Mouse (Mus musculus) lung, embryonic 14.5 days (tissue): ENCODE results near the gene Steap3. TPM values are rescaled to one million over a fixed set of nuclear protein-coding genes. Genes with fewer than 3 reads are reported as not detected.
A peak's percentile ranks its signal among the peaks of the same experiment; 100 is the strongest.
"Not testable (repeated sequence)": the region's sequence is repeated elsewhere in the genome, so short reads cannot be mapped to it uniquely, and the experiment has no call there.

ENCODE experiments used
- ATAC-seq: fragments of 200-750 bp; cut with Nextera tagmentation; 2 replicates; pipeline ENCODE4 v1.8.0; 2017; ENCODE audit warnings: mild to moderate bottlenecking, moderate TSS enrichment, moderate library complexity; ENCODE audit not compliant: insufficient read depth
- DNase-seq: peaks from one replicate; pipeline ENCODE4 v3.0.0-alpha.2; 2015
- H3K27ac ChIP-seq: fragments of 300-500 bp; sonication (generic); 2 replicates; pipeline ENCODE4 v1.5.1; 2014; ENCODE audit warnings: low read depth, mild to moderate bottlenecking, moderate library complexity
- H3K27me3 ChIP-seq: fragments of 300-500 bp; sonication (generic); 2 replicates; pipeline ENCODE4 v1.6.1; 2014; ENCODE audit warnings: low read length, control low read depth; ENCODE audit not compliant: insufficient read depth
- H3K36me3 ChIP-seq: fragments of 300-500 bp; sonication (generic); 2 replicates; pipeline ENCODE4 v1.6.1; 2014; ENCODE audit warnings: control low read depth; ENCODE audit not compliant: insufficient read depth
- H3K4me1 ChIP-seq: fragments of 300-500 bp; sonication (generic); 2 replicates; pipeline ENCODE4 v1.6.1; 2014; ENCODE audit warnings: antibody characterized with exemption, control low read depth; ENCODE audit not compliant: insufficient read depth
- H3K4me2 ChIP-seq: fragments of 300-500 bp; sonication (generic); 2 replicates; pipeline ENCODE4 v1.6.1; 2014; ENCODE audit warnings: mild to moderate bottlenecking
- H3K4me3 ChIP-seq: fragments of 300-500 bp; sonication (generic); 2 replicates; pipeline ENCODE4 v1.5.1; 2014; ENCODE audit warnings: low read depth, low read length
- H3K9ac ChIP-seq: fragments of 300-500 bp; sonication (generic); 2 replicates; pipeline ENCODE4 v1.6.1; 2014
- H3K9me3 ChIP-seq: fragments of 300-500 bp; sonication (generic); 2 replicates; pipeline ENCODE4 v1.6.1; 2016; ENCODE audit warnings: low read depth, low read length, control low read depth
- CTCF ChIP-seq: IDR thresholded peaks from 2 replicates; pipeline ENCODE4 v1.5.1; 2016; ENCODE audit warnings: antibody characterized with exemption, low read depth
- WGBS: fragments of 180-500 bp; shearing (Covaris S2); extraction: QIAGEN DNeasy Blood & Tissue Kit; methylation state at CpG from one replicate; pipeline ENCODE4 v1.1.7; 2014; 5-methylcytosine and 5-hydroxymethylcytosine counted together
- polyA plus RNA-seq: library from polyadenylated mRNA; unstranded; fragments of >200 nt; fragmentation: Nextera tagmentation; extraction: Ambion mirVana; gene quantifications from 2 replicates; pipeline ENCODE4 v1.2.1, GENCODE M21; 2014

Steap3 gene
- polyA plus RNA-seq, 1 experiment from 2014 or later: 2.9 TPM

DNA sequence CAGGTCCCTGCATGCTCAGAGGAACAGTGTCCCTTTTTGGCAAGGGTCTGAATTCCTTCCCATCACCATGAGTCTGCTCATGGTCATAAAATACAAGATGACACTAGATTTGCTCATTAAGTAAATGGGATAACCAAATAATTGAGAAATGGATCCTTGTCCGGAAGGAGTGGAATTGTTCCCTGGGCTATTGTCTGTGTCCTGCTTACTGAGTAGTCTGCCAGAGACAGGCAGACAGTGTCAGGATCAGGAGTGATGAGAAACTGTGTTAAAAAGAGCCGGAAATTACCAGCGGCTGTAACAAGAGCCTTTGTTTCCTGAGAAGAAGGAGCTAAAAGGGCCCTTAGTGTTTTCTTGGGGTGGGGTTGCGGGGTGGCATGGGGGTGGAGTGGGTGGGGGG is 15.2 kb upstream of the Steap3 start:
- Histone ChIP-seq H3K4me3 (no peak overlapping the region), H3K4me1 (no peaks in the 10 kb centered on the region), H3K36me3 (no peaks in the 10 kb centered on the region), H3K4me2 (no peak overlapping the region), H3K9me3 (no peaks in the 10 kb centered on the region), H3K27ac (no peak overlapping the region), H3K27me3 (no peaks in the 10 kb centered on the region), H3K9ac (no peak overlapping the region)
- DNase-seq: no peak
- WGBS: 46% methylated on average over 4 of the region's 4 CpGs
- no peak for ATAC-seq
- no peak for TF ChIP-seq CTCF

DNA sequence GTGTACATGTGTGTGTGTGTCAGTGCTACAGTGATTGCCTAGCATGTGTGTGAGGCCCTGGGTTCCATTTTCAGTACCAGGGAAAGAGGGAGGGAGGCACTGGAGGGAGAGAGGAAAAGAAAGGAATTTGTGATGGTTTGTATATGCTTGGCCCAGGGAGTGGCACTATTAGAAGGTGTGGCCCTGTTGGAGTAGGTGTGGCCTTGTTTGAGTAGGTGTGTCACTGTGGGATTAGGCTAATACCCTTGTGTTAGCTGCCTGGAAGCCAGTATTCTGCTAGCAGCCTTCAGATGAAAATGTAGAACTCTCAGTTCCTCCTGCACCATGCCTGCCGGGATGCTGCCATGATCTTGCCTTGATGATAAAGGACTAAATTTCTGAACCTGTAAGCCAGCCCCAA is 3.6 kb upstream of the Steap3 start:
- not testable (repeated sequence) for H3K9me3 ChIP-seq, H3K27me3 ChIP-seq, H3K9ac ChIP-seq, H3K4me2 ChIP-seq, ATAC-seq, H3K4me1 ChIP-seq, H3K27ac ChIP-seq, H3K4me3 ChIP-seq, DNase-seq, H3K36me3 ChIP-seq
- WGBS: 79% methylated on average over 1 of the region's 1 CpGs

DNA sequence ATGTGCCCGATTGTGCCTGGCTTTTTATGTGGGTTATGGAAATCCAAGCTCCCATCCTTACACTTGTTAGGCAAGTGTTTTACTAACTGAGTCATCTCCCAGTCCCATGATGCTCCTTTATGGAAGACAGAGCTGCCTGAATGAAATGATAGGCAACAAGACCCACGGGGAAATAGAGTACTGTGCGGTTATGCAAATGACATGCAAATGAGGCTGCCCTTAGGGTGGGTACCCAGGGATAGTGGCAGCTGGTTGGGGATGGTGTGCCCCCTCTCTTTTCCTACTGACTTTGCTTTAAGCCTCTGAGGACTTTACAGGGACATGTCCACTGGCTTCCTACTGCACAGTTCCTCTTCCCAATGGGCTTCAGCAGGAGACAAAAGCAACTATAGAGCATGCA is 2.7 kb upstream of the Steap3 start:
- Histone ChIP-seq H3K4me2 (no peak overlapping the region), H3K27ac (no peak overlapping the region), H3K36me3 (no peaks in the 10 kb centered on the region), H3K9me3 (no peaks in the 10 kb centered on the region), H3K4me1 (no peaks in the 10 kb centered on the region), H3K4me3 (no peak overlapping the region), H3K9ac (no peak overlapping the region), H3K27me3 (no peaks in the 10 kb centered on the region)
- TF ChIP-seq CTCF: no peak
- ATAC-seq: no peak
- 74% methylated on average over 3 of the region's 3 CpGs for WGBS
- no peak for DNase-seq

DNA sequence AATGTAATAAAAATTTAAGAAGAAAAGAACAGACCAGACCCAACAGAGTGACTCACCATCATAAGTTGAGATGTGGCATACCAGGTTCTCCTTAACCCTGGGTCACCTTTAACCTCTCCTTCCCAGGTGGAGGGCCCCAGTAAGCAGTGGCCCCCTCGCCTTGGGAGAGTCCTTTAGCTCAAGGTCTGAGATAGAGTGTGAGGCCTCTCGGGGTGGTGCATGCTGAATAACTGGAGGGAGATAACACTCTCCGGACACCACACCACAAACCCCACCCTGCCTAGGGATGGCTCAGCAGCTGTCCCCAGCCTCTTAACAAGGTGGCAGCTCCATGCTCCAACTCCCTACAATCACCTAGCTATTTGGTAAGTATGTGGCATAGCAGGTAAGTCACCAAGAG is 1.6 kb downstream of the Steap3 start:
- TF ChIP-seq CTCF: no peak
- Histone ChIP-seq H3K27me3 (no peaks in the 10 kb centered on the region), H3K27ac (no peak overlapping the region), H3K4me1 (no peaks in the 10 kb centered on the region), H3K36me3 (no peaks in the 10 kb centered on the region), H3K4me3 (no peak overlapping the region; the same call in 1 of the 2 replicates), H3K4me2 (no peak overlapping the region), H3K9me3 (no peaks in the 10 kb centered on the region), H3K9ac (no peak overlapping the region)
- ATAC-seq: peak; percentile 41; the same call in 1 of the 2 replicates
- WGBS: 64% methylated on average over 3 of the region's 3 CpGs
- no peak for DNase-seq

DNA sequence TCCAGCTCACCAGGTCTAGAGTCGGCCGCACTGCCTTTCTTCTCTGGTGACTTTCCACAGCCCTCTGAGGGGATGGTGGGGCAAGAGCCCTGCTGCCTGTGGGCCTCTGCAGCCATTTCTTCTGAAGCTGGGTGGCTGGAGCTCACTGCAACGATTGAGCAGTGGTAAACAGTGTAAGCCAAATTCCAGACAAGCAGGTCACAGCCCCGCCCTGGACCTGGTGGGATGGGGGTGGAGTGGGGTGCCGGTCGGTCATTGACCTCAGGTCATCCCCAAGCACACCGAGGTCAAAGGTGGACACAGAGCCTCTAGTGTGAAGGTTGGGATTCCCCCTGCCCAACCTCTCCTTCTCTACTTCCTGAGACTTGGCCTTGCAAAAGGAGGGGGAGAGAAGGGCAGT is 2.4 kb downstream of the Steap3 start:
- H3K27me3 ChIP-seq: no peaks in the 10 kb centered on the region
- DNase-seq (no peak), ATAC-seq (no peak)
- no peaks in the 10 kb centered on the region for H3K9me3 ChIP-seq
- no peak overlapping the region for H3K4me2 ChIP-seq
- no peaks in the 10 kb centered on the region for H3K4me1 ChIP-seq
- TF ChIP-seq CTCF: no peak
- WGBS: 65% methylated on average over 7 of the region's 7 CpGs
- H3K27ac ChIP-seq: no peak overlapping the region
- no peak overlapping the region; the same call in 1 of the 2 replicates for H3K4me3 ChIP-seq
- no peaks in the 10 kb centered on the region for H3K36me3 ChIP-seq
- H3K9ac ChIP-seq: no peak overlapping the region

DNA sequence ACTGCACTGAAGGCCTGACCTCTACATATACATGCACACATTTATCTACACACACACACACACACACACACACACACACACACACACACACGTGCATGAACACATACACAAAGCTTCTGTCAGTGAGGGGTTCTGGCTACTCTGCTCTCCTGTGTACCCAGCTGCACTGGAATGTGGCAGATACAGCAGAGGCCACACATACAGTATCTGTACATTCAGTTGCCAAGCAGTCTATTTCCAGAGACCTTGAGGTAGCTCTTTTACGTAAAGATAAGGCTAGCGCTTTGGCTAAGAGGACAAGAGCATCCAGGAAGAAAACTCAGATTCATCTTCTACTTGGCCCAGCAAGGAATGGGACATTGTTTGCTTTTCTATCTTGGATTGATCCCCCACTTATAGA is 4.9 kb downstream of the Steap3 start:
- Histone ChIP-seq H3K4me3 (no peak overlapping the region), H3K4me1 (no peaks in the 10 kb centered on the region), H3K27ac (no peak overlapping the region), H3K36me3 (no peaks in the 10 kb centered on the region), H3K4me2 (no peak overlapping the region), H3K27me3 (no peaks in the 10 kb centered on the region), H3K9me3 (no peaks in the 10 kb centered on the region), H3K9ac (no peak overlapping the region)
- no peak for DNase-seq
- no peak for TF ChIP-seq CTCF
- no peak for ATAC-seq
- 67% methylated on average over 3 of the region's 3 CpGs for WGBS

DNA sequence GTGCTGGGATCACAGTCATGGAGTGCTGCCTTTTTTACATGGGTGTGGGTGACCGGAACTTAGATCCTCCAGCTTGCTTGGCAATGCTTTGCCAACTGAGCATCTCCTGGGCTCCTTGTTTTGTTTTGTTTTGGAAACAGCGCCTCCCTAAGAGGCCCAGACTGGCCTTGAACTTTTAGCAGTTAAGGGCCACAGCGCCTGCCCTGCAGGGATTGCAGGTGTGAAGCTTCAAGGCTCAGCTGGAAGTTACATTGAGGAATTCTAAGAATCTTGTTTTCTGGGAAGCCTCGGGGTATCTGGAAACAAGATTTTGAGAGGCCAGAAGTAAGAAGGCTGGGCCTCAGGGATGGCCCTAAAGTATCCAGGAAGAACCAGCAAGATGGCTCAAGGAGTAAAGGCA is 6.0 kb downstream of the Steap3 start:
- no peak for DNase-seq
- WGBS: 31% methylated on average over 4 of the region's 4 CpGs

More for the DNA sequence above, 6.0 kb downstream of the Steap3 start:
- Histone ChIP-seq H3K4me1 (no peaks in the 10 kb centered on the region), H3K27me3 (no peaks in the 10 kb centered on the region), H3K4me3 (no peak overlapping the region), H3K9ac (no peak overlapping the region), H3K36me3 (no peaks in the 10 kb centered on the region), H3K9me3 (no peaks in the 10 kb centered on the region), H3K4me2 (no peak overlapping the region), H3K27ac (no peak overlapping the region)
- no peak for ATAC-seq
- no peak for TF ChIP-seq CTCF
